Mouse (Mus musculus) urinary bladder, adult 18-20 months (tissue): ENCODE data around the gene Rbm15b.

ENCODE experiments used
- DNase-seq, 2 experiments: peaks; one replicate each; pipeline ENCODE4 v3.0.0; 2022; ENCODE audit warnings: low spot score in 2 of 2, mixed read lengths in 2 of 2

Rbm15b gene

DNA sequence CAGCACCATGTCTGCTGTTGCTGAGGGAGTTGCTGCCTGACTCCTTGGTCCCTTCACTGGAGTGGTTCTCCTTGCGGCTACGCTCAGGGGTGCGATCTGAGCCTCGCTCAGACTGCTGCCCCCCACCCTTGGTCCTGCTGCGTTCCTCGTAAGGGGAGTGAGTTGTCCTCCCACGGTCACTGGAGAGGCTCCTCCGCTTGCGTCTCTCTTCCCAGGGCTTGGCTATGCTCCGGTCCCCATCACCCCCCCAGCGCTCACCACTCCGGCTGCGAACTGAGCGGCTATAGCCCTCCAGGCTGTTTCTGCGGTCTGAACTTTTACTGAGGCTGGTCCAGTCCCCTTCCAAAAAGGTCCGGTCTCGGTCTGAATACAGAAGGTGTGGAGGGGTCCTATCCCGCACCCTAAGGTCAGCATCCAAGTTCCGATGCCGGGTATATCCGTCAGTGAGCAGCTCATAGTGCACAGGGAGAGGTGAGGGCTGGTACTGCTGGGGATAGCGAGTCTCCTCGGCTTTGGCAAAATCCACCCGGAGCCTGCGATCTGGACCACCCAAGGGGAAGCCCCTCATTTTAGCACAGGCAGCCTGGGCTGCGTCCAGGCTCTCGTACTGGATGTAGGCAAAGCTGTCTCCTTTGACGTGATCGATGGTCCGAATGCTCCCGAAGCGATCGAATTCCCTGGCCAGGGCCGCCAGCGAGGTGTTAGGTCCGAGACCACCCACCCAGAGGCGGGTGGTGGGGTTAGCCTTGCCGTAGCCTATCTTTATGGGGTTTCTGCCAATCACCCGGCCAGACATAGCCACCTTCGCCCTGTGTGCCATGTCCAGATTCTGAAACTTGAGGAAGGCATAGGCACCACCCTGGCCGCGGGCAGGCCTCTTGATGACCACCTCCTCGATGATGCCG, 2.0 kb downstream of the Rbm15b start:
- DNase-seq = no peak

DNA sequence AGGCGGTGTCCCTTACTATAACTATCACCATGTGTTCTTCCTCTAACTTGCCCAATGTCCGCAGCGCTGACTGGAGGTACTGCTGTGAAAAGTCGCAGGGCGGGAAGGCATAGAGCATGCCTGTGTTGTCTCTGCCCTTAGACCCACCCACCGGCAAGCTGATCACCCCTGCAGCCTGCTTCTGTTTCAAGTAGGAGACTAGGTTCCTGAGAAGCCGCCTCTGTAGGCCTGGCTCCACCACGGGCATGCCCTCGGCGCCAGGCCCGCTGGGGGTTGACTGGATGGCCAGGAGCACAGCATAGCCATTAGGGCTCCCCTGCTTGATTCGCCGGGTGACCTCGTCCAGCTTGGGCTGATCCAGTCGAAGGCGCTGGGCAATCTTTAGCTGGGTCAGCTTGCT, 2.9 kb downstream of the Rbm15b start:
- no peak for DNase-seq

DNA sequence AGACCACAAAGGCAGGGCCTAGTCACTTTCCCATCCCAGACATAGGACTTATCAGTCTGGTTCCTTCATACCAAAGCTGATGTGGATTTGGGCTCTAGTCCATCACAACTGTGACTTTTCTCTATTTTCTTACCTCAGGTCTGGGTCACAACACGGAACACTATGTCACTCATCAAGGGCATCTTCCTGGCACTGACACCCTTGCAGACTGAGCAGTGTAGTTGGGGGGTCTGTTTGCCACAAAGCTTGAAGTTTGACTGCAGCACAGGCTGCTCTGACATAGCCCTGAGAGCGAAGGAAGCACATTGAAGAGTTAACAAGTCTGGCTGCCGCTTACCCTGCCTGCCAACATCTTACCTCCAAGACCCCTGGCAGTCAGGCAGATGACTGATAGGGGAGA, 4.1 kb downstream of the Rbm15b start:
- no peak for DNase-seq

DNA sequence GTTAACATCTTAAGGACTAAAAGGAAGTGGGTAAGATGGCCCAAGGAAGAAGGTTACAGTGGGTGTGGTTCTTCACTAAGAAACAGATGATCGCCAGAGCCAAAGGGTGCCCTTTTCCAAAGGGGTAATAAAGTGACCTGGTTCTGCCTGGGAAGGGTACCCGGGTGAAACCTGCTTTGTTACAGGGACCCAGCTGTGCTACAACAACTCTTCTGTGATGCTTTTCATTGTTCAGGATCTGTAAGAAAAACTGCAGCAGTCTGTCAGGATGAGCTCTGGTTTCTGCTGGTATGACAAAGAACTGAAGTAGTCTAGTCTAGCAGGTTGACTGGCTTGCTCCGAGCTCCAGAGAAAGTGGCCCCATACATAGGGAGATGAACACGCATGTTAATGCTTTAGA, 5.1 kb downstream of the Rbm15b start:
- DNase-seq = no peak

GRCm38 (mm10) chr9:106881071-106881755, 6.0 kb downstream of the Rbm15b start:
- DNase-seq = no peak

DNA sequence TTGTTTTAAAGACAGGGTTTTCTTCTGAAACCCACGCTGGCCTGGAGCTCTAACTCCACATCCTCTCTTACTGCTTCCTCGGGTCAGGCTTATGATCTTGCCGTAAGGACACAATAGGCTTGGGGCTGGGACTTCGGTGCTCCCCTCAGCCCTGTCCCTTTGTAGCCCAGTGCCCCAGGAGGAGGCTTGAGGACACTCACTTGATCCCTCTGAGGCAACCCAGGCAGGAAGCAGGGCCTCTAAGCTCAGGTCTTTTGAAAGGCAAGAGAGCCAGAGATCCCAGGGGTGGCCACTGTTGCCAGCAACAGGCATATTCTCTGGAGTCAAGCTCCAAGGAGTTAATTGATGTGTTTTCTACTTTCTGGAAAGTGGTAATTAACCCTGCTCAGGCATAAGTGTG, 7.8 kb downstream of the Rbm15b start:
- no peak for DNase-seq

- no peak for DNase-seq
Observed at GRCm38 (mm10) chr9:106876666-106877065, 10.6 kb downstream of the Rbm15b start.

- no peak for DNase-seq
Observed at GRCm38 (mm10) chr9:106874216-106874615, 13.0 kb downstream of the Rbm15b start.

DNA sequence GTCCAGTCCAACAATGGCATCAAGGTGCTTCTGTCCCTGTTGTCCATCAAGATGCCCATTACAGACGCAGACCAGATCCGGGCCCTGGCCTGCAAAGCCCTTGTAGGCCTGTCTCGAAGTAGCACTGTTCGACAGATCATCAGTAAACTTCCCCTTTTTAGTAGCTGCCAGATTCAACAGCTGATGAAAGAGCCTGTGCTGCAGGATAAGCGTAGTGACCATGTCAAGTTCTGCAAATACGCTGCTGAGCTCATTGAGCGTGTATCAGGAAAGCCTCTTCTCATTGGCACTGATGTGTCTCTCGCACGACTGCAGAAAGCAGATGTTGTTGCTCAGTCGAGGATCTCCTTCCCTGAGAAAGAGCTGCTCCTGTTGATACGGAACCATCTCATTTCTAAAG, 29.2 kb downstream of the Rbm15b start:
- no peak for DNase-seq

DNA sequence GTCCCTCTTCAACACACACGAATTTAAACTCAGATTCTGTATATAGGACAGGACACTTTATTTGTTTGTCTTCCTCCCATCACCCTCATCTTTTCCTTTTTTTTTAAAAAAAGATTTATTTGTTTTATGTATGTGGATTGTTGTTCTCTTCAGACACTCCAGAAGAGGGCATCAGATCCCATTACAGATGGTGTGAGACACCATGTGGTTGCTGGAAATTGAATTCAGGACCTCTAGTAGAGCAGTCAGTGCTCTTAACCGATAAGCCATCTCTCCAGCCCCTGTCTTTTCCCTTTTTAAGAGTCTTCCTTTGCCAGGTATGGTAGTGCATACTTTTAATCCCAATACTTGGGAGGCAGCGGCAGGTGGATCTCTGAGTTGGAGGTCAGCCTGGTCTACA, 30.6 kb downstream of the Rbm15b start:
- DNase-seq = no peak

GRCm38 (mm10) chr9:106842800-106843199, 44.4 kb downstream of the Rbm15b start:
- DNase-seq = no peak

- no peak for DNase-seq
Observed at GRCm38 (mm10) chr9:106840569-106840968, 46.7 kb downstream of the Rbm15b start.
